Mouse (Mus musculus) erythroblast, embryonic 14.5 days (primary cell): Measurements from ENCODE around the gene Cdkal1. TPM values are rescaled to one million over a fixed set of nuclear protein-coding genes. Genes with fewer than 3 reads are reported as not detected.

Source experiments
- H3K27me3 ChIP-seq: 2 replicates; pipeline ENCODE4 v1.6.1; 2012; ENCODE audit warnings: inconsistent platforms; ENCODE audit not compliant: control insufficient read depth
- H3K36me3 ChIP-seq: 2 replicates; pipeline ENCODE4 v1.6.1; 2012; ENCODE audit warnings: mild to moderate bottlenecking, inconsistent platforms; ENCODE audit not compliant: control insufficient read depth
- H3K4me1 ChIP-seq: 2 replicates; pipeline ENCODE4 v1.6.1; 2012; ENCODE audit warnings: inconsistent platforms; ENCODE audit not compliant: control insufficient read depth
- H3K4me3 ChIP-seq: replicated peaks from 2 replicates; pipeline ENCODE3; 2012; ENCODE audit warnings: moderate library complexity, mild to moderate bottlenecking, inconsistent platforms
- H3K9me3 ChIP-seq: 2 replicates; pipeline ENCODE4 v1.6.1; 2012; ENCODE audit warnings: low read length, inconsistent platforms, mixed read lengths; ENCODE audit not compliant: control insufficient read depth
- GATA1 ChIP-seq: IDR thresholded peaks from 2 replicates; pipeline ENCODE4 v1.6.1; 2012; ENCODE audit warnings: low read length, inconsistent platforms, mixed read lengths
- TAL1 ChIP-seq: IDR thresholded peaks from 3 replicates; pipeline ENCODE4 v1.6.1; 2012; ENCODE audit warnings: low read length, inconsistent platforms, mixed read lengths
- polyA plus RNA-seq: library from polyadenylated mRNA; stranded (reverse); fragments of >175 nt; gene quantifications from 2 replicates; pipeline ENCODE4 v1.2.3, GENCODE M21; 2012

The Cdkal1 gene
- polyA plus RNA-seq, 1 experiment: 0.10 TPM

DNA sequence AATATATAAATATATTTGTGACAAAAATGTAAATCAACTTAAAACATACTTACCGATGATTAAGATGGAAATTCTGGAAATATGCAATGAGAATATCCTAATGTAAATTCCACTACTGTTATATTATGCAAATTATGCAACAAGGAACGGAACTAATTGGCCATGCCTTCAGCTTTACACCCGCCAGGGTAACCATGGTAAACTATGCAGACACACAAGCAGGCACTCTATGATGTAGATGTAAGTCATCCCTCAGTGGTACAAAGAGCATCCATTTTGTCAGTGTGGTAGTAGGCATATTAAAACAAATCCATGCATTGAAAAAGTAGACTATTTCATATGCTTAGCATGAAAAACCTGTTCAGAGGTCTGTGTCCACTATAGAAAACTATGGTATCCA lies 276.9 kb downstream of the Cdkal1 start:
- no peaks in the 10 kb centered on the region for H3K27me3 ChIP-seq
- no peaks in the 10 kb centered on the region for H3K36me3 ChIP-seq
- TF ChIP-seq GATA1 (no peak), TAL1 (no peak)
- H3K9me3 ChIP-seq: no peaks in the 10 kb centered on the region
- H3K4me3 ChIP-seq: no peak overlapping the region
- H3K4me1 ChIP-seq: no peaks in the 10 kb centered on the region

DNA sequence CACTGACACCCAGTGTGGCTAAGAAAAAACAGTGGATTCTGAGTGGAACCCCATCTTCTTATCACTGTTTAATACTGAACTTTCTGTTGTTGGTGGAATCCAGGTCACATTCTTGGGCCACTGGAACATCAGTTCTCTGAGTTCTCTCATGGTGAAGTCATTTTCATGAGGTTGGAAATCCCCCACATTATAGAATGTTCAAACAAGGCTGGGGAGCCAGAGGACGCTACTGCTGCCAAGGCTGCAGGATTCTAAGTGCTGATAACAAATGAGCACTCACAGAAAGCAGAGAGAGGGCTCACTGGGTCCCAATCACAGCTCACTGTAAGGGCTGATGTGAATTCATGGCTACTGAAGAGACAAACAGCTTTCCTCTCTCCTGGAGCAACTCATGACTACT lies 280.7 kb downstream of the Cdkal1 start:
- Histone ChIP-seq H3K4me3 (no peak overlapping the region), H3K27me3 (no peaks in the 10 kb centered on the region), H3K4me1 (no peaks in the 10 kb centered on the region), H3K36me3 (no peaks in the 10 kb centered on the region), H3K9me3 (no peaks in the 10 kb centered on the region)
- TF ChIP-seq GATA1 (no peak), TAL1 (no peak)

DNA sequence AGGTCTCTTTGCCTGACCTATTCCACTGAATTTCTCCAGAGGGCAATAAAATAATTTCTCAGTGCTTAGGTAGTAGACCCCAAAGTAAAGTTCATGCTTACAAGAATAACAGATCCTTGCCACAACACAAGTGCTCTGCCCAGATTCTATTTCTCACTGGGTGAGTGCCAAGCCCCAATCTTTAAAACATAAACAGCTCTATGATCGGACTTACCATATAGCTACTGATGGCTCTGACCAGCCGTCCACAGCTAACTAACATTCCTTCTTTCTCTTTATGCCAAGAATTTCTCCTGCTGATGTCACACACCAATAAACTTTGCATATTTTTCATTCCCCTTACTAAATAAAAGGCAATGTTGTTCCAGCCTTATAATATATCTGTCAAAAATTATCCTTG lies 283.0 kb downstream of the Cdkal1 start:
- Histone ChIP-seq H3K4me1 (no peaks in the 10 kb centered on the region), H3K27me3 (no peaks in the 10 kb centered on the region), H3K36me3 (no peaks in the 10 kb centered on the region), H3K4me3 (no peak overlapping the region), H3K9me3 (no peaks in the 10 kb centered on the region)
- TF ChIP-seq GATA1 (no peak), TAL1 (no peak)

DNA sequence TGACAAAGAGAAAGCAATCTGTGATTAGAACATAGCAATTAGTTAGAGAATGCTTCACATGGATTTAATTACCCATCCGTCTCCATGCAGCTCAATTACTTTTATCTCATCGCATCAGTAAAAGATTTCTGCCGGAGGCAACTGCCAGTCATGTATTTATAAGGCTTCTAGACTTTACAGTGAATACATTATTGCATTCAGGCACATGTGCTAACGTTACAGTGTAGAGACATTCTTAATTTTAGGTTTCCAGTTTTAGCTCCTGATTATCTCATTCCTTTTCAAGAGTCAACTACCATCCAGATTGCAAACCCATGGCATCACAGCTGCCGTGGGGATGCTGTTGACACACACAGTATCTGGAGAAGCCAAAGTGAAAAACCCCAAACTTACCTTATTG lies 289.8 kb downstream of the Cdkal1 start:
- Histone ChIP-seq H3K27me3 (no peaks in the 10 kb centered on the region), H3K36me3 (no peaks in the 10 kb centered on the region), H3K4me1 (no peaks in the 10 kb centered on the region), H3K9me3 (no peaks in the 10 kb centered on the region), H3K4me3 (no peak overlapping the region)
- no peak for TF ChIP-seq TAL1
- TF ChIP-seq GATA1: no peak

DNA sequence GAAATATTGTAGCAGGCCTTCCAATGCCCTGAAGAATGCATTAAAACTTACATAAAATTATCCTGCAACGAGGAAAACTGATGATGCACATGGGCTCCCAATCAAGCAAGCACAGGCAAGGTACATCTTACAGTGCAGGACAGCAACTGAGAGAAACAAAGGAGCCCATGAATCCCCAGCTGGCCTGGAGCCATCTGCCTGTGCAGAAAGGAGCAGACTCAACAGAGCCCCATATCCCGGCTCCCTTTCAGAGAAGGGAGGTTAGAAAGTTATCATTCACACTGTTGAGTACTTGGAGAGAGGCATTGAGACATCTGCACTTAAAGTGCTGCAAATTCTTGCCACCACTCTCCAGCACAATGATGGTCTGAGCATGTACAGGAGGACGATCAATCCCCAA lies 296.3 kb downstream of the Cdkal1 start:
- TF ChIP-seq TAL1 (no peak), GATA1 (no peak)
- H3K27me3 ChIP-seq: no peaks in the 10 kb centered on the region
- no peaks in the 10 kb centered on the region for H3K9me3 ChIP-seq
- H3K36me3 ChIP-seq: no peaks in the 10 kb centered on the region
- H3K4me1 ChIP-seq: no peaks in the 10 kb centered on the region
- H3K4me3 ChIP-seq: no peak overlapping the region

DNA sequence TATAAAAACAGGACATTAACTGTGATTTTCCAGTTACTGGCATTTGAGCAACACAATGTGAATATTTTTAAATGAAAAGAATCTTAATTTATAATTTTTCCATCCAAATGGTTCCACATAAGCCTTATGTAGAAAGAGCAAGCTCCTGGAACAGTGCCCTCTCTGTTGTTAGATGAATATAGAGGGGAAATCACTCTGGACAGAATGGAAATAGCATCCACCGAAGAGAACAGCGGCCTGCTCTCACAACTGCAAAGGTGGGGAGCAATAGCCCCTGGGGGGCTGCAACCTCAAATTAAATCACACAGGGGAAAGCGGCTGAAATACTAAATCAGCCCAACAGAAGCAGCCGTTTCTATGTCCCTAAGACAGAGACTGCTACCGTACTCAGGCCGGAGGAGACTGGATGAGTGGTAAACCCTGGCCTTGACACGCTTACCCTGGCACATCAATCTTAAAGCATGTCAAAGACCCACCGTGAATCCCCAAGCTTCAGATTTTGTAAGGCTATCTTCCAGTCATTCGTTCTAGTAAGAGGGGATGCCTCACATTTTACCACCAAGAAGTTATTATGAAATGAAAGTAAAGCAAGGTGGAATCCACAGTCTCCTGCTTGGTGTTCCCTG lies 300.2 kb downstream of the Cdkal1 start:
- no peaks in the 10 kb centered on the region for H3K4me1 ChIP-seq
- no peak for TF ChIP-seq TAL1
- no peak for TF ChIP-seq GATA1
- no peak overlapping the region for H3K4me3 ChIP-seq
- no peaks in the 10 kb centered on the region for H3K27me3 ChIP-seq
- no peaks in the 10 kb centered on the region for H3K9me3 ChIP-seq
- H3K36me3 ChIP-seq: no peaks in the 10 kb centered on the region

DNA sequence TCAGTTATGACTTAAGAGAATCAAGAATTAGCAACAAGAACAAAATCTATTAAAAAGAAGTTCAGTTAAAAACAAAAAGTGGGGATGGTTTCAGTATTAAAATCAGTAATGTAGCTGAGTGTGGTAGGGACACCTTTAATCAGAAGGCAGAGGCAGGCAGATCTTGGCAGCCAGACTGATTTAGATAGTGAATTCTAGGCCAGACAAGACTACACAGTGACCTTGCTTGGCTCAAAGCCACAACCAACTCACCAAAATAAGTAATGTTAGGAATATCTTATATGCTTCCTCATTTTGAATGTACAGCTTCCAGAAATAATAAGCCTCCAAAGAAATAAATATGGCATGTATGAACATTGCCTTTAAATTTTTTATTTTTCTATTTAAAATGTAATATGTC lies 301.7 kb downstream of the Cdkal1 start:
- no peaks in the 10 kb centered on the region for H3K27me3 ChIP-seq
- no peak overlapping the region for H3K4me3 ChIP-seq
- TF ChIP-seq TAL1 (no peak), GATA1 (no peak)
- H3K4me1 ChIP-seq: no peaks in the 10 kb centered on the region
- no peaks in the 10 kb centered on the region for H3K9me3 ChIP-seq
- H3K36me3 ChIP-seq: no peaks in the 10 kb centered on the region

DNA sequence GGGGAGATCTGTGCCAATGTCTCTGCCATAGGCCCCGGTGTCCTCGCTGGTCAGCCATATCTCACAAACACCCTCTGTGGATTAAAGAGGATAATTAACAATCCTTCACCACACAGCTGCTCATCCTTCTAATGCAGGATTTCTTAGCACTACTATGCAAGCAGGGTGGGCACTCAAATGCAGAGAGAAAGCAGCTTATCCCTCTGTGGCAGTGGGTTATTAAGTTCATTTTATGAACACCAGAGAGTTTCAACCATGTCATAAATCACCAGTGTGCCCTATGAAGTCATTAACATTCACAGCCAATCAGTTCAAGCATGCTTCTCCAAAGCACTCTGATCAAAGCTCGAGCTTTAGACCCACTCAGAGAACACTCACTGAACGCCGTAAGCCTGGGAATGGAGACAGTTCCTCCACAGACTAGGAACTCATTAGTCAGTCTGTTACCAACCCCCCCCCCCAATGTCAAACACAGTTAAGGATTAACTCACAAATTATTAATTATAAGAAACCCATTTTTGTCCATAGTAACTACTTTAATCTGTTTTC lies 303.1 kb downstream of the Cdkal1 start:
- TF ChIP-seq GATA1 (no peak), TAL1 (no peak)
- H3K27me3 ChIP-seq: no peaks in the 10 kb centered on the region
- no peaks in the 10 kb centered on the region for H3K9me3 ChIP-seq

DNA sequence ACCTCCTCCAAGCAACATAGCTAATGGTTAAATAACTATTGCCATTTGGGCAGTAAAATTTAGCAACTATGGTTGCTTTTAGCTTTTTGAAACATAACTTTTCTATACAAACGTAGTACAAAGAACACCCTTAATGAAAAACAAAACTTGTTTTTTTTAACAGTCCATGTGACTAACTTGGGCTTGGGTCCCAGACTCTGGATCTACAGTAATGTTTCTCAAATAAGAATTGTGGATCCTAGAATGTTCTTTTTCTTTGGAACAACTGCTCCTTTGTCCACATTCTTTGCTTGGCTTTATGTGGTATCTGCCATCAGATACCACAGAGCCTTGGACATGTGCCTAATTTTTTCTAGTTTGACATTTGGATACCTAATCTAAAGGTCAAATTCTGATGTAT lies 304.6 kb downstream of the Cdkal1 start:
- Histone ChIP-seq H3K36me3 (no peaks in the 10 kb centered on the region), H3K4me1 (no peaks in the 10 kb centered on the region), H3K9me3 (no peaks in the 10 kb centered on the region), H3K27me3 (no peaks in the 10 kb centered on the region), H3K4me3 (no peak overlapping the region)
- TF ChIP-seq GATA1 (no peak), TAL1 (no peak)

More for the DNA sequence above, 303.1 kb downstream of the Cdkal1 start:
- H3K4me3 ChIP-seq: no peak overlapping the region
- no peaks in the 10 kb centered on the region for H3K36me3 ChIP-seq
- H3K4me1 ChIP-seq: no peaks in the 10 kb centered on the region

DNA sequence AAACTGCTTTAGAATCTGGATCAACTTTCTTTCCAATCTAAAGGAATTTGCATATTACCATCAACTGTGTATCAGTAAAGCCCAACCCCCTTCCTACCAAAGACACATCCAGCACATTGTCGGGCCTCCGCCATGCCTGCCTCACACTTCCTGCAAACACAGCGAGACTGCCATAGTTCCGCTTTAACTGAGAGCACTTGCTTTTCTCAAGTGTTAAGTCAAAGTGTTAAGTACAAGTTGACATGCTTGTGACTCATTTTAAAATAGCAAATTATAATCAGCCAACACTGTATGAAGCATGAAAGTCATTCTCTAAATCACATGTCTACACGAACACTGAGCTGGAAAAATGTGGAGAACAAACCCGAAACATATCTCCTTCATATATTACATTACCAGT lies 305.3 kb downstream of the Cdkal1 start:
- TF ChIP-seq GATA1: no peak
- TF ChIP-seq TAL1: no peak
- Histone ChIP-seq H3K27me3 (no peaks in the 10 kb centered on the region), H3K9me3 (no peaks in the 10 kb centered on the region), H3K4me3 (no peak overlapping the region), H3K4me1 (no peaks in the 10 kb centered on the region), H3K36me3 (no peaks in the 10 kb centered on the region)
